Mouse (Mus musculus): ENCODE results near the gene Frmd8.

The Frmd8 gene

DNA sequence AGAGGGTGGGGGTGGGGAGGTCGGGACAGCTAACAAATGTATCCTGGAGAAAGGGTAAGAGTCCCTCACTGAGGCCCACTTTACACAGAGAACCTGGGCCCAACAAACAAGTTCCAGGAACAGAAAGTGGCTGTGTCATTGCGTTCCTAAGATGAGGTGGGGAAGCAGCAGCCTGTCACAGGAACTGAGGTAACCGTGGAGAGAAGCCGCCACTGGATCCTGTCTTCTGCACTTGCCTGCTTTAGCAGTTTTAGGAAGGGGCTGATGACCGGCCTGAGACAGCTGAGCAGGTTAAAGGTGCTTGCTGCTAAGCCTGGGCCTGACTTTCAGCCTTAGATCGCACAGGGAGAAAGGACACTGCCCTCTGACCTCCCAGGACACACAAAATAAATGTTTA is 68.3 kb downstream of the Frmd8 start:
- DNase-seq (ENCODE audit: low read depth) = no peak

DNA sequence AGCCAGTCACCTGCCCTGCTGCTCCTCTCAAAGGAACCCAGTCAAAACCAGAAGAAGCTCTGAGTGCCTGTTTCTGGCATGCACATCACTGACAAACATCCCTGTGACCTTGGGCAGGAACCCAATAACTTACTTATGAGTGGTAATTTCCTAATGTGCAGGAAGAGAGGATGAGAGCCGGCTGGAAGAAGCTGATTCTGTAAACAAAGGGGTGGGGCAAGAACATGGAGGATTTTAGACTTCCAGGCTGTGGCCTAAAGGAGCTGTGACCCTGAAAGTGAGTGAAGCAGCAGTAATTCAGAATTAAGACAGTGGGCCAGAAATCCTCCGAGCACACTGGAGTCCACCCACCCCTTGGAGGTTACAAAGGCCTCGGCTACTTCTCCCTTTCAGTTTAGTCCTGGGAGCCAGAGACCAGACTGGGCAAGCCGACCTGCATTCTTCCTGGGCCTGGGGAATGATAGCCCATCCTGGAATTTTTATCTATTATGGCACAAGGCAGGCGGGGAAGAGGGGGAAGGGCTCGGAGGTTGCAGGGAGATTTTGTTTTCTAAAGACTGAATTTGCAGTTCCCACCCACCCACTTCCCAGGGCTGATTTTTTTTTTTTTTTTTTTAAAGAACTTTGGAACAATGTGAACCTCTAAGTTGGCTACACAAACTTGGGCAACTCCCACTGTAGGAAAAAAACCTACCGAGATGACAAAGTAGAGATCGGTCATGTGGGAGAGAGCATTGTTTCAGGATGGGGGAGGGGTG is 68.8 kb downstream of the Frmd8 start:
- DNase-seq (ENCODE audit: low read depth) = no peak

DNA sequence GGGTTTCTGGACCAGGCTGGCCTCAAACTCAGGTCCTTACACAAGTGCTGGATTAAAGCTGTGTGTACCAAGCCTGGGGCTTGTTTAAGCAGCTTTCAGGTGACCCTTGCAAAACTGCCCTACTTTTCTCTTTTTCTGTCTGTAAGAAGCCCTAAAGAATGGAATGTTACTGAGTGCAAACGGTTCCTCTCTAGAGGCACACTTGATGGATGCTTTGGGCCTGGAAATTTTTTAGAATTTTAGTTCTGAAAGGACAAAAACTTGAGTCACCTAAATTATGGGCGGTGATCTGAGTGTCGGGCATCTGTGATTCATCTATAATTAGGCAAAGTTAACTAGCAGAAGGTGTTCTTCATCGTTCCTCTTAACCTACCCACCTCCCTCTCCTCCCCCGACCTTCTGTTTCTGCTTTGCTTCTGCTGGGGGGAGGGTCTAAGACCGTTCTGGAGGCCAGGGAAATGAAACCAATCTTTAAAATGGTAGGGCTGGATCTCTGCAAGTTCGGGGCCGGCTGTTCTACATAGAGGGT is 70.6 kb downstream of the Frmd8 start:
- no peak for DNase-seq (ENCODE audit: low read depth)

DNA sequence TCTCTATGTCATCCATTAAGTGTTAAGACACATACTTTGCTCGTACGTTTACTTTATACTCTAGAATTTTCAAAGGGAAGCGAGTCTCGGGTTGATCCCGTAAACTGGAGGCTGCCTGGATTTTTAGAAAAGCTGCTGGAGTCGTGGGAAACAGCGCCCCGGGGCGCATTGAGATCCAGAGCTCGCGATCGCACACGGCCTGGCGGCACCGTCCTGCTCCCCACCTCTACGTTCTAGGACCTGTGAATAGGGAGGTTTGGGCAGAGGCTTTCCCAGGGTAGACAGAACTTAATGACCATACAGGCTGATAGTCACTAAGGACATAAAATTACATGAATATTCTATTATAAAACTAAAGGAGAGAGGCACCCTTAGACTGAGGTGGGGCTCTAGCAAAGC is 71.2 kb downstream of the Frmd8 start:
- DNase-seq (ENCODE audit: low read depth) = no peak

DNA sequence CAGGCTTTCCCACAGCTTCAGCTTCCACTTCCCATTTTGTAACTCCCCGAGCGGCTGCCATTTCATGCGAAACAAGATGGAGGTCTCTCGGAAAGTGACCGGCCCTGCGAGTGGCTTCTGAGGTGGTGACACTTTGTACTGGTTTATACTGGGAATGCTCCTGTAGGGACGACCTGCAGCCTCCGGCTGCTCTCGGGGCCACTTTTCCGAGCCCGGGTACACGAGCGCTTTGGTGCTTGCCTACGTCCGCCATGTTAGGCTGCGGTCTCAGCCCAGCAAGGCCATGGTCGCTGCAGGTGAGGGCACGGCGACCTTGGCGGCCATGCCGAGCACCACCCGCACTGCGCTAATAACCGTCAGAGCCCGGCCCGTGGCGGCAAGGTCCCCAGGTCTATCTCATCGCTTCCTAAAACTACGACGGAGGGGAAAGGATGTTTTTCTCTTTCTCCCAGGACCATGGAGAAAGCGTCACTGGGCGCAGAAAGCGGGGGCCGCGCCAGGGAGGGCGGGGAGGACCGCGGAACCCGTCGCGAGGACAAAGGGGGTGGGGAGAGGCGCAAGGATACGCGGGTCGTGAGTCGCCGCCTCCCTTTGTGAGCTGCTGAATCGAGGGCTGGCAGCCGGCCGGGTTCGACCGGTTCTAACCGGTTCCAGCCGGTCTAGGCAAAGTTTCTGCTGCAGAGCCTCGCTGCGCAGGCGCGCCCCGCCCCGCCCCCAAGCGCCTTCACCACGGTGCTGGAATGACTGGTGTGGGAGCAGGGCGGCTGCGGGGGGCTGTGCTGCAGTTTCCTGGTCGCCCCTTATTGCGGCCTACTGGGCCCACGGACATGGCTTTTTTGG is 71.8 kb downstream of the Frmd8 start:
- peak; percentile 95 for DNase-seq (ENCODE audit: low read depth)

- no peak for DNase-seq (ENCODE audit: low read depth)
Observed at GRCm38 (mm10) chr19:5802787-5803040, 72.4 kb downstream of the Frmd8 start.

DNA sequence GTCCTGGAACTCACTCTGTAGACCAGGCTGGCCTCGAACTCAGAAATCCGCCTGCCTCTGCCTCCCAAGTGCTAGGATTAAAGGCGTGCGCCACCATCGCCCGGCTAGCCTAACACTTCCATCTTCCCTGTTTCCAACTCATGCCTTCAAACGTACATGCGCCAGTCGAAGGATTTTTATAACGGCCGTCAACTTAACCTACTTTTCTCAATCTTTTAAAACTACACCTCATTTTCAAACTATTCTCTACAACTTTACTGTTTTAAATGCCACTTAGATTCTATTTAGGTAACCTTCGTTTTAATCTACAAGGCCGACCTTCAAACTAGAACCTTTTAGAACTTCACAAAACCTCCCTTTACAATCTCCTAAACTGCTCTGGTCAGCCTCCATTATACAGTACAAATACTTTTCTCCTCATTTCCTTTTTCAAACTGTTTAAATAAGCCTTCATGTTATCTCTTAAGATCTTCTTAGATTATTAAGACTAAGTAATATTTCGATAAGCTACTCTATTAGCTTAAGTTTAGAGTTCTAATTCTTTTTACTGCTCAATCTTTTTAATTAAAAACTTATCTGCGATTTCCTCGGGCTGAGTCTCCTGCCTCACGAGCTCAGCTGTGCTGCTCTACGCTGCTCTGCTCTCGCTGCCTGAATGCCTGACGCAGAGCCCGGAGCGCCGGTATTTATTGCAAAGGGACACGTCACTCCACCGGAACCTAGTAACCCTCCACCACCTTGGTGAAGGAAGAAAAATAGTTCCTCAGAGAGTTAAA is 72.9 kb downstream of the Frmd8 start:
- DNase-seq (ENCODE audit: low read depth) = peak; percentile 86

DNA sequence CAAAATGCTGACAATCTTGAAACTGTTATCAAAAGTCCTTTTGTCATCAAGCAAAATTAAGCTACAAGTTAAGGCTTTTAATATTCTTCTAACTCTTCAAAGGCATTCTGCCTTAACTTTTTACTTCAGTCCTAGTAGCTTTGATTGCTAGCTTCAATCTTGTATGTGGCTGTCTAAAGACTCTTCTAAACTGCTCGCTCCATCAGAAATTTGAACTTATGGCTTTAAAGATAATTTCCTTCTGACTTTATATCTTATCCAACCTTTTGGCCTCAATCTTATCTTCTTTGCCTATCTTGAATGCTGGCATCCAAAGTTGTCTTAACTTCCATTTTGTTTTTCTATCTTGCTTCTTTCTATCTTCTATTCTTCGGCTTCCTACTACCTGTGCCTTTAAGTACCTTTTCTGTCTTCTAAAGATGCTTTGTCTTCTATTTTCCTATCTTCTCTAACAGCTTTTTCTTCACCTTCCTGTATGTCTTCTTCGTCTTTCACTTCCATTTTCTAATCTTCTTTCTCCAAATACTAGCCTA is 73.6 kb downstream of the Frmd8 start:
- DNase-seq (ENCODE audit: low read depth) = no peak

DNA sequence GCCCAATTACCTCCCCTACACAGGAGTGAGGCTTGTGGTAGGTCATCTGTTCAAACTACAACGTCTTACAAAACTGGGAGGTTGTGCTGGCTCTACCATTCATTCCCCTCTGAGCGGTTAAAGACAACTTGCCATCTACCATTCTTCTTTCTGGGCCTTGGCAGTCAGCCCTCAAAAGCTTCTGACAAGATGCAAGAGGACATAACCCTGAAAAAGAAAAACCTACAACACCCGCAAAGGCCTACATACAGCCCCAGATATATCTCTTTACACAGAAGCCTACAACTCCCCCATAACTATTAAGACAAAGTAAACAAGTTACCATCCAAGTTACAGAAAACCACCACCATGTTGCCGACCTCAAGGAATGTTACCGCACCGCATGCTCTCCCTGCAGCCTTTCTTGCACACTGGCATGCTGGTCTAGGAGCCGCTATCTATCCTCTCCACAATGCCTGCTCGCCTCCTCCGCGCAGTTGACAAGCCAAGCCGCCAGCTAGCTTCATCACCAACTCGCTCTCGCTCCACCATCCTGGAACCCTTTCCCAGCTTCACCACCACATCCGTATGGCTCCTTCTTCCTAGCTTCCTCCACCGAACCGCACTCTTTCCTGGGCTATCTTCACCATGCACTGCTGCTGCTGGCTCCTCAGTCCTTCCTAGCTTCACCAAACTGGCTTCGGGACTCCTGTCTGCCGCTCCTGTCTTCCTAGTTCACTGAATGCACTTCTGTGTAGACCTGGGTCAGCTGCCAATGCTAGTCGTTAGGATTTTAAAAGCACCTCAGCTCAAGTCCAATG is 74.2 kb downstream of the Frmd8 start:
- no peak for DNase-seq (ENCODE audit: low read depth)

GRCm38 (mm10) chr19:5800350-5800631 is 74.8 kb downstream of the Frmd8 start:
- DNase-seq (ENCODE audit: low read depth) = no peak

Measured in c-Kit-positive CD71-positive TER-119-negative erythroid progenitor cells, embryonic 14.5 days (primary cell).